Mouse (Mus musculus): Measurements from ENCODE around the gene Ppip5k2.

GRCm38 (mm10) chr1:97784928-97785327 lies 14.7 kb upstream of the Ppip5k2 start:
- TF ChIP-seq POLR2A (IDR thresholded peaks at IDR 0.05; ENCODE audit: extremely low read depth, insufficient read depth, low read length) (no peak), CTCF (IDR thresholded peaks at IDR 0.05; ENCODE audit: low read depth, low read length) (no peak)
